Mouse (Mus musculus): Measurements from ENCODE around the gene E030025P04Rik. TPM values are rescaled to one million over a fixed set of nuclear protein-coding genes. Genes with fewer than 3 reads are reported as not detected.

Gene E030025P04Rik
- polyA plus RNA-seq, 1 experiment: not detected

DNA sequence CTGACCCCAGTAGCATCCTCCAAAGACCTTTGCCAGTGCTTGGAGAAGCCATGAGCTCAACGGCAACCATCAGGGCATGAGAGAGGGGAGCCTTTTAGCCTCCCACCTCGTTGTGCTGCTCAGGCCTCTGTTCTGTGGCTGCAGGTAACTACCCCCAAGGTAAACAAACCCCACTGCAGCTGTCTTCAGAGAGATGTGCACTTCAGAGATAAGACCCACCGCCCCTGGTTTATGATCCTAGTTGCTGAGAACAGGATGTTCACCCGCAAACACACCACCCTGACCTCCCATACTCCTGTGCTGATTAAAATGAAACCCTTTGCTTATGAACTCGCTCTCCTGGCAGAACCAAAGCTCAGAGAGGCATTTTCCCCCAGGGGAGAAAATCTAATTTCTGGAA, 38.0 kb downstream of the E030025P04Rik start:
- Histone ChIP-seq H3K27ac (ENCODE audit: insufficient read depth, low read length) (no peak overlapping the region), H3K4me1 (ENCODE audit: control insufficient read depth, insufficient read depth, low read length) (no peaks in the 10 kb centered on the region), H3K4me3 (ENCODE audit: insufficient read depth, low read length) (no peak overlapping the region)
- TF ChIP-seq CTCF (IDR thresholded peaks at IDR 0.05; ENCODE audit: borderline replicate concordance, insufficient read depth, low read length) (no peak), POLR2A (IDR thresholded peaks at IDR 0.05; ENCODE audit: low read depth, low read length) (no peak)

DNA sequence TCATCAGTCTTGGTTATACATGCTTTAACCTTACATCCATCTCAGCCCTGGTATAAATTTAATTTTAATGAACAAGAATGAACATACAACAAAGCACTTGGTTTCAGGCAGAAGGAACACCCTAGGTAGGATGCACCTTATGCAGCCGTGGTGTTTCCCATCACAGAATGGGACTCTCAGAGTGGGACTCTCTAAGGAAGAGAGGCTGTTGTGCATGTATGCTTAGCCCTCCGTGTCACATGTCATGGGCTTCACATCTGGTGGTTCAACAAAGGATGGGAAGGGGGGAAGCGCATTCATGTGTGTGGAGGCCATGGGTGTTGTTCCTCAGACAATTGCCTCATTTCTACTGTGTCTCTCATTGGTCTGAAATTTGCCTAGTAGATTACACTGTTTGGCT, 40.8 kb downstream of the E030025P04Rik start:
- H3K27ac ChIP-seq (ENCODE audit: insufficient read depth, low read length): no peak overlapping the region

DNA sequence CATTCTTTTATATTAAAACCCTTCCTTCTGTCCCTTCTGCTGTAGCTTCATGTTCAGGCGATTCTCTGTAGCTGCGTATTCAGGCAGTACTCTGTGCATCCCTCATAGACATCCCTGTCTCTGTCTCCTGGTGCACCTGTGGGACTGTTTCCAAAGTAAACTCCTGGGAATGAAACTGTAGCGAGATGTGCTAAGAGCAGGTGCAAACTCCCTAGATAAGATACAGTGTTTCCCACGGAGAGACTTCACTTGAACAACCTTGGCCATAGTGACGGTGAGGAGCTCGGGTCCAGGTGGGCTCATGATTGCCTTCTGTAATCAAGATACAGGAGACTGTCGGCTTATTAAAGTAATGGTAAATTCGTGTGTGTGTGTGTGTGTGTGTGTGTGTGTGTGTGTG, 41.5 kb downstream of the E030025P04Rik start:
- H3K27ac ChIP-seq (ENCODE audit: insufficient read depth, low read length): no peak overlapping the region
- no peaks in the 10 kb centered on the region; the same call in 1 of the 2 replicates for H3K4me1 ChIP-seq (ENCODE audit: control insufficient read depth, insufficient read depth, low read length)
- TF ChIP-seq POLR2A (IDR thresholded peaks at IDR 0.05; ENCODE audit: low read depth, low read length) (no peak), CTCF (IDR thresholded peaks at IDR 0.05; ENCODE audit: borderline replicate concordance, insufficient read depth, low read length) (no peak)
- H3K4me3 ChIP-seq (ENCODE audit: insufficient read depth, low read length): no peak overlapping the region

More for the DNA sequence above, 40.8 kb downstream of the E030025P04Rik start:
- H3K4me3 ChIP-seq (ENCODE audit: insufficient read depth, low read length): no peak overlapping the region
- no peak for TF ChIP-seq POLR2A (IDR thresholded peaks at IDR 0.05; ENCODE audit: low read depth, low read length)
- TF ChIP-seq CTCF (IDR thresholded peaks at IDR 0.05; ENCODE audit: borderline replicate concordance, insufficient read depth, low read length): no peak
- no peaks in the 10 kb centered on the region; the same call in 1 of the 2 replicates for H3K4me1 ChIP-seq (ENCODE audit: control insufficient read depth, insufficient read depth, low read length)

DNA sequence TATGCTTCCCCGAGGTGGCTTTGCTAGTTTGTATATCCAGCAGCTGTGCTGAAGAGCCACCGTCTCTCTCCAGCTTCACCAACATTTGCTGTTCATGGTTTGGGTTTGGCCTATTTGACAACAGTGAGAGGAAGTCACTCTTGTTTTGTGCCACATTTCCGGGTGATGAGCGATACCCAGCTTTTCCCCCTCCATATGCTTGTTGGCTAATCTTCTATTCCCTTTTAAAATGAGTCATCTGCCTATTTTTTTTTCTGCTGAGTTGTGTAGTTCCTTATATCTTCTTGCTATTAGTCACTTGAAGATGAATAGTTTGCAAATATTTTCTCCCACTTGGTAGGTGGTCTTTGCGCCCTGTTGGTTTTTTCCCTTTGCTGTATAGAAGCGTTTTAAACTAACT, 43.9 kb downstream of the E030025P04Rik start:
- no peaks in the 10 kb centered on the region; the same call in 1 of the 2 replicates for H3K4me1 ChIP-seq (ENCODE audit: control insufficient read depth, insufficient read depth, low read length)
- no peak overlapping the region for H3K27ac ChIP-seq (ENCODE audit: insufficient read depth, low read length)
- TF ChIP-seq CTCF (IDR thresholded peaks at IDR 0.05; ENCODE audit: borderline replicate concordance, insufficient read depth, low read length) (no peak), POLR2A (IDR thresholded peaks at IDR 0.05; ENCODE audit: low read depth, low read length) (no peak)
- H3K4me3 ChIP-seq (ENCODE audit: insufficient read depth, low read length): no peak overlapping the region

DNA sequence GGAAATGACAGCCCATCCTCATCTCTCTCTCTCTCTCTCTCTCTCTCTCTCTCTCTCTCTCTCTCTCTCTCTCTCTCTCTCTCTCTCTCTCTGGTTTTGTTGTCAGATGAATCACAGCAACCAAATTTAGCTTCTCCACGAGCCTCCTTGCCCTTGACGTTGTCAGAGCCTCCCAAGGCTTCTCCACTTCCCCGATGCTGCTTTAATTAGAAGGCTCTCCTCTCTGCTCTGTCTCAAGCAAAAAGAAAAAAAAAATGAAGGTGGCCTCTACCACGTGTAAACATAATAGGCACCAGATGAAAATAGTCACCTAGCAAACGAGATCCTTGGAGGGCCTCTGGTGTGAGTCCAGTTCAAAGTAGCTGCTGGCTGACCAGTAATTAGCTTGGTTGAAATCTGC, 52.3 kb downstream of the E030025P04Rik start:
- Histone ChIP-seq H3K4me3 (ENCODE audit: insufficient read depth, low read length) (no peak overlapping the region), H3K27ac (ENCODE audit: insufficient read depth, low read length) (no peak overlapping the region), H3K4me1 (ENCODE audit: control insufficient read depth, insufficient read depth, low read length) (no peaks in the 10 kb centered on the region)
- TF ChIP-seq CTCF (IDR thresholded peaks at IDR 0.05; ENCODE audit: borderline replicate concordance, insufficient read depth, low read length) (no peak), POLR2A (IDR thresholded peaks at IDR 0.05; ENCODE audit: low read depth, low read length) (no peak)

Other genes starting within 250 kb of the E030025P04Rik start
- 3.1 and 7.7 TPM in 2 replicates for gene Axin2, start 224.0 kb downstream of the E030025P04Rik start, polyA plus RNA-seq (2011; ENCODE audit: insufficient read length, low read depth, missing spikeins)
- gene Rgs9, start 153.8 kb upstream of the E030025P04Rik start, polyA plus RNA-seq (2011; ENCODE audit: insufficient read length, low read depth, missing spikeins): 0.13 and 0.33 TPM in 2 replicates
- gene Gna13, start 218.5 kb upstream of the E030025P04Rik start, polyA plus RNA-seq (2011; ENCODE audit: insufficient read length, low read depth, missing spikeins): 38.0 and 41.3 TPM in 2 replicates